Mouse (Mus musculus) liver, adult (tissue): ENCODE measurements around the gene Slc19a3.
A peak's percentile ranks its signal among the peaks of the same experiment; 100 is the strongest.

Source experiments
- GATA4 ChIP-seq: IDR thresholded peaks from 2 replicates; pipeline ENCODE4 v1.6.1; 2014; ENCODE audit warnings: mild to moderate bottlenecking, low read length; ENCODE audit not compliant: insufficient replicate concordance

Slc19a3 gene

GRCm38 (mm10) chr1:82975750-82976149 is 62.5 kb downstream of the Slc19a3 start:
- no peak for TF ChIP-seq GATA4

GRCm38 (mm10) chr1:82974342-82974741 is 63.9 kb downstream of the Slc19a3 start:
- peak; percentile 92 for TF ChIP-seq GATA4

- TF ChIP-seq GATA4, result no peak
These were observed 64.3 kb downstream of the Slc19a3 start for GRCm38 (mm10) chr1:82973901-82974300.

- TF ChIP-seq GATA4, result no peak
These were observed 65.0 kb downstream of the Slc19a3 start for GRCm38 (mm10) chr1:82973244-82973643.

- TF ChIP-seq GATA4, result peak; percentile 96
These were observed 66.2 kb downstream of the Slc19a3 start for GRCm38 (mm10) chr1:82972046-82972445.

- TF ChIP-seq GATA4, result no peak
These were observed 71.8 kb downstream of the Slc19a3 start for GRCm38 (mm10) chr1:82966413-82966812.
